Mouse (Mus musculus) right cerebral cortex, postnatal 36 days (tissue): ENCODE data around the gene Col27a1.

ENCODE experiments used
- DNase-seq, 2 experiments: peaks; one replicate each; pipeline ENCODE4 v3.0.0; 2022; ENCODE audit warnings: low spot score in 2 of 2, mixed read lengths in 1 of 2

The Col27a1 gene

GRCm38 (mm10) chr4:63374331-63374730 lies 160.5 kb downstream of the Col27a1 start:
- no peak for DNase-seq

- no peak for DNase-seq
Measured at GRCm38 (mm10) chr4:63375367-63375766, 161.6 kb downstream of the Col27a1 start.

GRCm38 (mm10) chr4:63377483-63377882 lies 163.7 kb downstream of the Col27a1 start:
- DNase-seq: no peak

- DNase-seq: no peak
Measured at GRCm38 (mm10) chr4:63382676-63383369, 169.0 kb downstream of the Col27a1 start.

- no peak for DNase-seq
Measured at GRCm38 (mm10) chr4:63383474-63383873, 169.7 kb downstream of the Col27a1 start.

- DNase-seq: no peak
Measured at GRCm38 (mm10) chr4:63384262-63384661, 170.5 kb downstream of the Col27a1 start.
